In genomic region chr19:6969291-6969664, GRCm38 (mm10) we compare ENCODE assay signal across 8 mouse cellular contexts. TPM values are rescaled to one million over a fixed set of nuclear protein-coding genes. Genes with fewer than 3 reads are reported as not detected.
DNase-seq lines count a peak whose midpoint lies in the region; ATAC-seq and TF ChIP-seq lines count a peak whose summit lies in the region.

No protein-coding gene starts in this region.

- no peak for TF ChIP-seq EP300 in liver, embryonic 14.5 days (IDR thresholded peaks at IDR 0.05; ENCODE audit: low read depth)

- H3K27me3 ChIP-seq in forebrain, embryonic 14.5 days (replicated peaks; ENCODE audit: control insufficient read depth, insufficient read depth, low read length), result no peaks in the 10 kb centered on the region
- peaks cover 3% of the 10 kb centered on the region; the same call in 1 of the 2 replicates for H3K27me3 ChIP-seq in liver, embryonic 14.5 days (ENCODE audit: control insufficient read depth, insufficient read depth, low read length)

- H3K36me3 ChIP-seq in forebrain, embryonic 14.5 days (ENCODE audit: control insufficient read depth, insufficient read depth, low read length), result no peaks in the 10 kb centered on the region
- H3K36me3 ChIP-seq in liver, embryonic 14.5 days (replicated peaks; ENCODE audit: control insufficient read depth, insufficient read depth, low read depth), result no peaks in the 10 kb centered on the region

- peak overlapping the region; percentile 98 for H3K4me3 ChIP-seq in gastrocnemius, adult 2 months
- H3K4me3 ChIP-seq in forebrain, embryonic 14.5 days (ENCODE audit: low read depth, low read length), result peak overlapping the region; percentile 33
- H3K4me3 ChIP-seq in liver, embryonic 14.5 days (ENCODE audit: insufficient read depth in 1 of 2, low read depth in 2 of 2, low read length in 2 of 2), result peak overlapping the region; percentile 53 to 66

- WGBS in forebrain, embryonic 14.5 days, result 4% methylated on average over 20 of the region's 20 CpGs
- WGBS in liver, embryonic 14.5 days (ENCODE audit: insufficient replicate concordance), result under 1% methylated on average over 20 of the region's 20 CpGs

- no peak for DNase-seq in gastrocnemius, adult 2 months
- DNase-seq in gastrocnemius, postnatal 25 days, result no peak
- DNase-seq in 3T3-L1 (ENCODE audit: low read depth, low spot score), result peak; percentile 32
- no peak for DNase-seq in forebrain, embryonic 14.5 days (ENCODE audit: low spot score)
- DNase-seq in liver, embryonic 14.5 days (ENCODE audit: low read depth in 3 of 3, low spot score in 3 of 3), result no peak
- no peak for DNase-seq in right cerebral cortex, postnatal 10 days (ENCODE audit: low spot score in 2 of 2)
- DNase-seq in cerebellum, postnatal 4 days (ENCODE audit: low spot score in 2 of 2), result no peak
- DNase-seq in thymus, postnatal 14 days, result no peak

- peak overlapping the region; percentile 46 for H3K4me2 ChIP-seq in forebrain, embryonic 14.5 days (ENCODE audit: low read length)
- H3K4me2 ChIP-seq in liver, embryonic 14.5 days (ENCODE audit: low read depth), result peak overlapping the region; percentile 91

- H3K9ac ChIP-seq in forebrain, embryonic 14.5 days (ENCODE audit: low read length), result peak overlapping the region; percentile 51; the same call in 1 of the 2 replicates
- peak overlapping the region; percentile 64 for H3K9ac ChIP-seq in liver, embryonic 14.5 days (replicated peaks)

- peaks cover 10% of the 10 kb centered on the region for H3K4me1 ChIP-seq in forebrain, embryonic 14.5 days (ENCODE audit: control insufficient read depth, insufficient read depth, low read length)
- peaks cover 24% of the 10 kb centered on the region in 2 experiments for H3K4me1 ChIP-seq in liver, embryonic 14.5 days (replicated peaks; ENCODE audit: control insufficient read depth in 2 of 2, insufficient read depth in 2 of 2, low read length in 1 of 2)

- peak overlapping the region; percentile 93 for H3K27ac ChIP-seq in gastrocnemius, adult 2 months
- H3K27ac ChIP-seq in forebrain, embryonic 14.5 days (ENCODE audit: low read depth, low read length), result no peak overlapping the region
- no peak overlapping the region for H3K27ac ChIP-seq in liver, embryonic 14.5 days

- no peaks in the 10 kb centered on the region for H3K9me3 ChIP-seq in forebrain, embryonic 14.5 days (replicated peaks; ENCODE audit: control insufficient read depth, low read length)
- no peaks in the 10 kb centered on the region for H3K9me3 ChIP-seq in liver, embryonic 14.5 days (ENCODE audit: control insufficient read depth, low read length)

- no peak for ATAC-seq in forebrain, embryonic 14.5 days
- ATAC-seq in liver, embryonic 14.5 days (ENCODE audit: insufficient read depth), result no peak

- TF ChIP-seq CTCF in gastrocnemius, adult 2 months (IDR thresholded peaks at IDR 0.05), result no peak
- no peak for TF ChIP-seq CTCF in liver, embryonic 14.5 days (IDR thresholded peaks at IDR 0.05; ENCODE audit: low read depth)

- intact Hi-C loops in gastrocnemius, adult 2 months (cut with DNase I), result loop anchor here (2.0 kb wide), 2 partner anchors 16 to 44 kb away; partner anchors contain the start of gene Catsperz

RNA-seq across cellular contexts. Expression of gene Ppp1r14b, which starts 5.5 kb away (rescaled TPM):
- total RNA-seq in gastrocnemius, adult 2 months (2021), result 100 to 1,000 TPM; 121 to 127 TPM
- 100 to 1,000 TPM; 113 to 131 TPM for total RNA-seq in gastrocnemius, postnatal 25 days (2021)
- 180 and 194 TPM in 2 replicates for polyA plus RNA-seq in forebrain, embryonic 14.5 days (2014; fragmentation: Nextera tagmentation; extraction: Ambion mirVana)
- 52.2 and 69.6 TPM in 2 replicates for polyA plus RNA-seq in liver, embryonic 14.5 days (2012; rRNA removed)
- polyA plus RNA-seq in liver, embryonic 14.5 days (2014; fragmentation: Nextera tagmentation; extraction: Ambion mirVana), result 74.0 and 79.2 TPM in 2 replicates

RNA-seq across cellular contexts. Expression of gene Plcb3, which starts 7.0 kb away (rescaled TPM):
- total RNA-seq in gastrocnemius, adult 2 months (2021), result 10 to 100 TPM in 1 of 2 experiments, 1 to 10 TPM in 1; 9.1 to 11.0 TPM
- 10 to 100 TPM in 1 of 2 experiments, 1 to 10 TPM in 1; 9.8 to 10.4 TPM for total RNA-seq in gastrocnemius, postnatal 25 days (2021)
- polyA plus RNA-seq in forebrain, embryonic 14.5 days (2014; fragmentation: Nextera tagmentation; extraction: Ambion mirVana), result 6.7 and 7.7 TPM in 2 replicates
- 7.2 and 7.7 TPM in 2 replicates for polyA plus RNA-seq in liver, embryonic 14.5 days (2012; rRNA removed)
- 4.6 and 4.9 TPM in 2 replicates for polyA plus RNA-seq in liver, embryonic 14.5 days (2014; fragmentation: Nextera tagmentation; extraction: Ambion mirVana)

RNA-seq across cellular contexts. Expression of gene Fkbp2, which starts 11.0 kb away (rescaled TPM):
- 10 to 100 TPM in 1 of 2 experiments, 1 to 10 TPM in 1; 7.9 to 11.2 TPM for total RNA-seq in gastrocnemius, adult 2 months (2021)
- 10 to 100 TPM in 1 of 2 experiments, 1 to 10 TPM in 1; 7.9 to 12.4 TPM for total RNA-seq in gastrocnemius, postnatal 25 days (2021)
- polyA plus RNA-seq in forebrain, embryonic 14.5 days (2014; fragmentation: Nextera tagmentation; extraction: Ambion mirVana), result 80.1 and 80.4 TPM in 2 replicates
- polyA plus RNA-seq in liver, embryonic 14.5 days (2012; rRNA removed), result 31.7 and 46.1 TPM in 2 replicates
- polyA plus RNA-seq in liver, embryonic 14.5 days (2014; fragmentation: Nextera tagmentation; extraction: Ambion mirVana), result 65.7 and 67.1 TPM in 2 replicates

RNA-seq across cellular contexts. Expression of gene Vegfb, which starts 18.2 kb away (rescaled TPM):
- 100 to 1,000 TPM; 142 to 219 TPM for total RNA-seq in gastrocnemius, adult 2 months (2021)
- total RNA-seq in gastrocnemius, postnatal 25 days (2021), result 100 to 1,000 TPM; 143 to 156 TPM
- polyA plus RNA-seq in forebrain, embryonic 14.5 days (2014; fragmentation: Nextera tagmentation; extraction: Ambion mirVana), result 24.5 and 28.4 TPM in 2 replicates
- 7.6 and 8.0 TPM in 2 replicates for polyA plus RNA-seq in liver, embryonic 14.5 days (2012; rRNA removed)
- polyA plus RNA-seq in liver, embryonic 14.5 days (2014; fragmentation: Nextera tagmentation; extraction: Ambion mirVana), result 9.5 and 10.2 TPM in 2 replicates

RNA-seq across cellular contexts. Expression of gene Dnajc4, which starts 23.1 kb away (rescaled TPM):
- total RNA-seq in gastrocnemius, adult 2 months (2021), result 10 to 100 TPM; 35.3 to 37.6 TPM
- total RNA-seq in gastrocnemius, postnatal 25 days (2021), result 10 to 100 TPM; 31.3 to 32.9 TPM
- 22.5 and 25.2 TPM in 2 replicates for polyA plus RNA-seq in forebrain, embryonic 14.5 days (2014; fragmentation: Nextera tagmentation; extraction: Ambion mirVana)
- polyA plus RNA-seq in liver, embryonic 14.5 days (2012; rRNA removed), result 7.8 and 8.6 TPM in 2 replicates
- 10.0 and 10.5 TPM in 2 replicates for polyA plus RNA-seq in liver, embryonic 14.5 days (2014; fragmentation: Nextera tagmentation; extraction: Ambion mirVana)

Comparison
In these comparisons a context has a peak if more than half of its experiments do, and no peak if none do; other contexts are left out.
1. H3K4me3 ChIP-seq: peak in every context shown above with its lines; median percentile 98 in gastrocnemius, adult 2 months; 60 in liver, embryonic 14.5 days; 33 in forebrain, embryonic 14.5 days.